In genomic region chr5:92682621-92683348, GRCm38 (mm10) we compare ENCODE assay signal across 8 mouse cellular contexts. TPM values are rescaled to one million over a fixed set of nuclear protein-coding genes. Genes with fewer than 3 reads are reported as not detected.
DNase-seq lines count a peak whose midpoint lies in the region; ATAC-seq and TF ChIP-seq lines count a peak whose summit lies in the region.

No protein-coding gene starts in this region.

- peaks cover 5% of the 10 kb centered on the region; the same call in 1 of the 2 replicates for H3K4me1 ChIP-seq in embryonic facial prominence, embryonic 14.5 days (ENCODE audit: control insufficient read depth, insufficient read depth, low read length)
- H3K4me1 ChIP-seq in hindbrain, embryonic 11.5 days (replicated peaks; ENCODE audit: control insufficient read depth, insufficient read depth, low read length), result no peaks in the 10 kb centered on the region
- peaks cover 12% of the 10 kb centered on the region for H3K4me1 ChIP-seq in limb, embryonic 15.5 days

- H3K4me2 ChIP-seq in embryonic facial prominence, embryonic 14.5 days (ENCODE audit: low read depth, low read length), result peak overlapping the region; percentile 95
- peak overlapping the region; percentile 71 for H3K4me2 ChIP-seq in hindbrain, embryonic 11.5 days (replicated peaks; ENCODE audit: low read depth, low read length)
- H3K4me2 ChIP-seq in limb, embryonic 15.5 days, result peak overlapping the region; percentile 91
- peak overlapping the region; percentile 38 for H3K4me2 ChIP-seq in myocyte (ENCODE audit: low read depth)

- H3K36me3 ChIP-seq in embryonic facial prominence, embryonic 14.5 days (ENCODE audit: control insufficient read depth, insufficient read depth, low read length), result no peaks in the 10 kb centered on the region
- no peaks in the 10 kb centered on the region for H3K36me3 ChIP-seq in hindbrain, embryonic 11.5 days (ENCODE audit: control insufficient read depth, insufficient read depth, low read length)
- H3K36me3 ChIP-seq in limb, embryonic 15.5 days, result no peaks in the 10 kb centered on the region
- no peaks in the 10 kb centered on the region for H3K36me3 ChIP-seq in myocyte (ENCODE audit: control insufficient read depth, insufficient read depth)

- 0 out of 2 replicates have a peak, but pooled peaks have one; percentile 38 for ATAC-seq in embryonic facial prominence, embryonic 14.5 days (ENCODE audit: low read depth)
- peak; percentile 52 for ATAC-seq in hindbrain, embryonic 11.5 days (ENCODE audit: low FRiP score)
- ATAC-seq in limb, embryonic 15.5 days (ENCODE audit: insufficient number of reproducible peaks, low FRiP score, low TSS enrichment, low read depth), result no peak
- ATAC-seq in erythroid progenitor cell, adult 5-6 weeks (replicated peaks; ENCODE audit: low FRiP score, poor library complexity, severe bottlenecking), result no peak

- H3K27me3 ChIP-seq in embryonic facial prominence, embryonic 14.5 days (replicated peaks; ENCODE audit: control insufficient read depth, insufficient read depth, low read length), result peaks cover 4% of the 10 kb centered on the region; the same call in 1 of the 2 replicates
- H3K27me3 ChIP-seq in hindbrain, embryonic 11.5 days (ENCODE audit: control insufficient read depth, insufficient read depth, low read length), result no peaks in the 10 kb centered on the region
- H3K27me3 ChIP-seq in limb, embryonic 15.5 days, result no peaks in the 10 kb centered on the region
- peaks cover 17% of the 10 kb centered on the region for H3K27me3 ChIP-seq in myocyte (ENCODE audit: control insufficient read depth, insufficient read depth, insufficient read length)

- TF ChIP-seq POLR2A in myocyte (IDR thresholded peaks at IDR 0.05; ENCODE audit: insufficient read length, low read depth), result no peak

- H3K4me3 ChIP-seq in embryonic facial prominence, embryonic 14.5 days (ENCODE audit: low read depth, low read length), result peak overlapping the region; percentile 49
- H3K4me3 ChIP-seq in hindbrain, embryonic 11.5 days (ENCODE audit: low read depth, low read length), result peak overlapping the region; percentile 45
- H3K4me3 ChIP-seq in limb, embryonic 15.5 days, result peak overlapping the region; percentile 47
- no peak overlapping the region for H3K4me3 ChIP-seq in myocyte

- H3K79me2 ChIP-seq in myocyte (ENCODE audit: control insufficient read depth, insufficient read depth), result no peaks in the 10 kb centered on the region

- no peaks in the 10 kb centered on the region for H3K9me3 ChIP-seq in embryonic facial prominence, embryonic 14.5 days (ENCODE audit: control insufficient read depth, low read length)
- no peaks in the 10 kb centered on the region for H3K9me3 ChIP-seq in hindbrain, embryonic 11.5 days (ENCODE audit: control insufficient read depth, low read length)
- no peaks in the 10 kb centered on the region for H3K9me3 ChIP-seq in limb, embryonic 15.5 days

- peak; percentile 10 to 32 for DNase-seq in layer of hippocampus, postnatal 10 days (ENCODE audit: low spot score in 2 of 2)
- DNase-seq in layer of hippocampus, adult 18-20 months (ENCODE audit: low spot score in 2 of 2), result no peak
- peak; percentile 71 for DNase-seq in embryonic facial prominence, embryonic 14.5 days (ENCODE audit: low spot score)
- DNase-seq in hindbrain, embryonic 11.5 days (ENCODE audit: low spot score), result peak; percentile 76
- no peak for DNase-seq in thymus, postnatal 10 days (ENCODE audit: low spot score in 2 of 2)

- peak overlapping the region; percentile 29; the same call in 1 of the 2 replicates for H3K27ac ChIP-seq in embryonic facial prominence, embryonic 14.5 days (replicated peaks; ENCODE audit: low read depth, low read length)
- H3K27ac ChIP-seq in hindbrain, embryonic 11.5 days (ENCODE audit: low read depth, low read length), result peak overlapping the region; percentile 79
- 0 out of 2 replicates have a peak overlapping the region, but pooled peaks have one; percentile 29 for H3K27ac ChIP-seq in limb, embryonic 15.5 days

- peak overlapping the region; percentile 63 for H3K9ac ChIP-seq in embryonic facial prominence, embryonic 14.5 days (ENCODE audit: low read depth, low read length)
- peak overlapping the region; percentile 67 for H3K9ac ChIP-seq in hindbrain, embryonic 11.5 days (ENCODE audit: low read depth, low read length)
- H3K9ac ChIP-seq in limb, embryonic 15.5 days, result peak overlapping the region; percentile 42

- H3ac ChIP-seq in myocyte (ENCODE audit: control insufficient read depth, insufficient read length), result no peak overlapping the region

- WGBS in embryonic facial prominence, embryonic 14.5 days, result 1% methylated on average over 39 of the region's 39 CpGs
- under 1% methylated on average over 39 of the region's 39 CpGs for WGBS in hindbrain, embryonic 11.5 days
- 1% methylated on average over 39 of the region's 39 CpGs for WGBS in limb, embryonic 15.5 days

TF ChIP-seq in myocyte, 11 proteins besides CTCF, POLR2A, EP300 and RAD21:
- TF ChIP-seq E2F4 (IDR thresholded peaks at IDR 0.05; ENCODE audit: insufficient read depth), result no peak
- TF ChIP-seq CEBPB (IDR thresholded peaks at IDR 0.05; ENCODE audit: insufficient read depth, poor library complexity, severe bottlenecking), result no peak
- no peak for TF ChIP-seq POLR2AphosphoS2 (IDR thresholded peaks at IDR 0.05; ENCODE audit: insufficient read length, low read depth)
- TF ChIP-seq USF1 (IDR thresholded peaks at IDR 0.05; ENCODE audit: low read depth), result no peak
- no peak for TF ChIP-seq TCF12 (IDR thresholded peaks at IDR 0.05; ENCODE audit: insufficient read depth, poor library complexity, severe bottlenecking)
- no peak for TF ChIP-seq SRF (IDR thresholded peaks at IDR 0.05; ENCODE audit: control insufficient read depth, insufficient read length, low read depth)
- no peak for TF ChIP-seq MAX (IDR thresholded peaks at IDR 0.05; ENCODE audit: low read depth)

RNA-seq across cellular contexts. Expression of gene Shroom3, which starts 0.5 kb away (rescaled TPM):
- total RNA-seq in layer of hippocampus, postnatal 10 days (2021), result 1 to 10 TPM; 2.5 to 3.8 TPM
- 1 to 10 TPM; 2.3 to 2.5 TPM for total RNA-seq in layer of hippocampus, adult 18-20 months (2021)
- 3.4 and 4.4 TPM in 2 replicates for polyA plus RNA-seq in embryonic facial prominence, embryonic 14.5 days (2014; fragmentation: Nextera tagmentation; extraction: Ambion mirVana)
- 4.8 and 6.6 TPM in 2 replicates for polyA plus RNA-seq in hindbrain, embryonic 11.5 days (2014; fragmentation: Nextera tagmentation; extraction: Ambion mirVana)
- polyA plus RNA-seq in limb, embryonic 15.5 days (2015; fragmentation: Nextera tagmentation; extraction: Ambion mirVana), result 3.2 and 3.6 TPM in 2 replicates
- 7.1 TPM for polyA plus RNA-seq in myocyte (2012; fragmentation: generic; extraction: Trizol)
- not detected in 2 replicates for total RNA-seq in erythroid progenitor cell, adult 5-6 weeks (2015; ENCODE audit: low replicate concordance)
- 0.13 TPM in 1 of 2 replicates, not detected in the other for total RNA-seq in erythroid progenitor cell, adult 5-6 weeks (2017; ENCODE audit: low replicate concordance)

RNA-seq across cellular contexts. Expression of gene Ccdc158, which starts 7.7 kb away (rescaled TPM):
- total RNA-seq in layer of hippocampus, postnatal 10 days (2021), result under 1 TPM; 0.50 to 0.74 TPM
- total RNA-seq in layer of hippocampus, adult 18-20 months (2021), result under 1 TPM; 0.46 to 0.92 TPM
- 0.88 and 1.4 TPM in 2 replicates for polyA plus RNA-seq in embryonic facial prominence, embryonic 14.5 days (2014; fragmentation: Nextera tagmentation; extraction: Ambion mirVana)
- polyA plus RNA-seq in hindbrain, embryonic 11.5 days (2014; fragmentation: Nextera tagmentation; extraction: Ambion mirVana), result 0.89 and 1.1 TPM in 2 replicates
- polyA plus RNA-seq in limb, embryonic 15.5 days (2015; fragmentation: Nextera tagmentation; extraction: Ambion mirVana), result 0.42 and 0.99 TPM in 2 replicates
- not detected for polyA plus RNA-seq in myocyte (2012; fragmentation: generic; extraction: Trizol)
- total RNA-seq in erythroid progenitor cell, adult 5-6 weeks (2015; ENCODE audit: low replicate concordance), result not detected in 2 replicates
- total RNA-seq in erythroid progenitor cell, adult 5-6 weeks (2017; ENCODE audit: low replicate concordance), result 1.3 TPM in 1 of 2 replicates, not detected in the other

Comparison
In these comparisons a context has a peak if more than half of its experiments do, and no peak if none do; other contexts are left out.
1. DNase-seq: peak in layer of hippocampus, postnatal 10 days (2 of 2), embryonic facial prominence, embryonic 14.5 days (single experiment) and hindbrain, embryonic 11.5 days (single experiment); none in layer of hippocampus, adult 18-20 months (0 of 2) and thymus, postnatal 10 days (0 of 2).
2. ATAC-seq: peak in embryonic facial prominence, embryonic 14.5 days (single experiment) and hindbrain, embryonic 11.5 days (single experiment); none in limb, embryonic 15.5 days (single experiment) and erythroid progenitor cell, adult 5-6 weeks (single experiment).
3. H3K27ac ChIP-seq: peak in every context shown above with its lines; median percentile 79 in hindbrain, embryonic 11.5 days; 29 in embryonic facial prominence, embryonic 14.5 days; 29 in limb, embryonic 15.5 days.
4. H3K4me2 ChIP-seq: peak in every context shown above with its lines; median percentile 95 in embryonic facial prominence, embryonic 14.5 days; 91 in limb, embryonic 15.5 days; 71 in hindbrain, embryonic 11.5 days; 38 in myocyte.
5. Peak in every context shown above with its lines, with median percentiles within 50 percentile points of each other: H3K9ac ChIP-seq.